Mouse (Mus musculus): ENCODE results near the gene Tmem132e.

DNA sequence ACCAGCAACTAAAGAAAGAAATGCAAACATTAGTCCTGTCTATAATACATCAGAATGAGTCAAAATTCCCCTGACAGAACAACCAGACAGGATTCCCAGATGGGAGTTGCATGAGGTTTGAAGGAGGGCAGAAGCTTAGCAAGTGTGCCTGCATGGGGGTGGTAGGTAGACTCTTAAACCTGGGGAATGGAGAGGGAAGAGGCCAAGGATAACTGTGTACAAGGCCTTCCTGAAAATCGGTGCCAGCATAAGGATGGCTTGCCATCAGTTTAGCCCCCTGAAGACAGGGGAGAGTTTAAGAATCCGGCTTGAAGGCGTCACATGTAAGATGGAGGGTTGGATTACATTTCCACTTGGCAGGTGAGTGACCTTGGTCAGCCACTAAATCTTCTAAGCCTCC, 102.2 kb downstream of the Tmem132e start:
- no peak for TF ChIP-seq CTCF (conservative IDR thresholded peaks at IDR 0.05 in 1 of 2, IDR thresholded peaks at IDR 0.05 in 1 of 2; ENCODE audit: low read depth in 2 of 2, low read length in 2 of 2)
- TF ChIP-seq POLR2A (IDR thresholded peaks at IDR 0.05; ENCODE audit: low read depth, low read length) = no peak
- TF ChIP-seq EP300 (IDR thresholded peaks at IDR 0.05; ENCODE audit: low read length) = no peak
- no peak for TF ChIP-seq BHLHE40 (IDR thresholded peaks at IDR 0.05; ENCODE audit: low read depth, low read length)
- no peak for TF ChIP-seq NELFE (IDR thresholded peaks at IDR 0.05; ENCODE audit: low read depth, low read length)
- no peak for TF ChIP-seq MAFK (IDR thresholded peaks at IDR 0.05; ENCODE audit: insufficient replicate concordance, low read length)
- no peak for TF ChIP-seq USF1 (IDR thresholded peaks at IDR 0.05; ENCODE audit: low read depth, low read length)
- TF ChIP-seq MAZ (IDR thresholded peaks at IDR 0.05; ENCODE audit: low read depth, low read length) = no peak
- TF ChIP-seq SIN3A (IDR thresholded peaks at IDR 0.05; ENCODE audit: low read length) = no peak

Measured in CH12.LX (cell line).